Mouse (Mus musculus): ENCODE measurements at regions not wholly inside any gene's neighbourhood (a gene's known extent, or its start where the extent isn't known, plus 50 kb on each side); places are given as distances from the start of the nearest gene placed in this dataset.

DNA sequence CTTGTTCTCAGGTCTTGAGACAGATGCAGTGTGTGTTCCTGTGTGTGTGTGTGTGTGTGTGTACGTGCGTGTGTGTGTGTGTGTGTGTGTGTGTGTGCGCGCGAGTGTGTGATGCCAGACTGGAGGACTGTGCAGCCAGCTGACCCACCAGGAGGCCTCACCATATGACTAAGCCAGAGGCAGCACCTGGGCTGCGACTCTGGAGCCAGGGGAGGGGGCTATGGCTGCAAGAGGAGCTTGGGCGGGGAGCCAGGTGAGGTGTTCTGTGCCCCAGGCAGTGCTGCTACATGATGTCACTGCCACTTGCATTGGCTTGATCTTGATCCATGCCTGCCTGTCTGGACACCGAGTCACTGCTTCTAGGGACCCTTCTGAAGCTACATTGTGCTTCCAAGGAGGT lies 517.1 kb downstream of the Vrk1 start:
- TF ChIP-seq GATA1 (IDR thresholded peaks at IDR 0.05; ENCODE audit: borderline replicate concordance, low read length) (no peak), FLI1 (IDR thresholded peaks at IDR 0.05; ENCODE audit: low read length) (no peak)
